Mouse (Mus musculus) limb, embryonic 15.5 days (tissue): ENCODE data around the gene Daxx. TPM values are rescaled to one million over a fixed set of nuclear protein-coding genes. Genes with fewer than 3 reads are reported as not detected.

Experiments used
- ATAC-seq: fragments of 200-750 bp; cut with Nextera tagmentation; 2 replicates; pipeline ENCODE4 v1.8.0; 2017; ENCODE audit warnings: low read depth, moderate TSS enrichment; ENCODE audit not compliant: insufficient number of reproducible peaks, low FRiP score, low TSS enrichment
- H3K27ac ChIP-seq: fragments of 300-500 bp; sonication (generic); 2 replicates; pipeline ENCODE4 v1.5.1; 2015; ENCODE audit warnings: moderate library complexity, mild to moderate bottlenecking, inconsistent platforms
- H3K27me3 ChIP-seq: fragments of 300-500 bp; sonication (generic); 2 replicates; pipeline ENCODE4 v1.6.1; 2015; ENCODE audit warnings: inconsistent platforms
- H3K36me3 ChIP-seq: fragments of 300-500 bp; sonication (generic); 2 replicates; pipeline ENCODE4 v1.6.1; 2015; ENCODE audit warnings: inconsistent platforms
- H3K4me1 ChIP-seq: fragments of 300-500 bp; sonication (generic); 2 replicates; pipeline ENCODE4 v1.6.1; 2015; ENCODE audit warnings: inconsistent platforms
- H3K4me2 ChIP-seq: fragments of 300-500 bp; sonication (generic); 2 replicates; pipeline ENCODE4 v1.6.1; 2015; ENCODE audit warnings: mild to moderate bottlenecking, inconsistent platforms
- H3K4me3 ChIP-seq: fragments of 300-500 bp; sonication (generic); 2 replicates; pipeline ENCODE4 v1.5.1; 2015; ENCODE audit warnings: mild to moderate bottlenecking, inconsistent platforms
- H3K9ac ChIP-seq: fragments of 300-500 bp; sonication (generic); 2 replicates; pipeline ENCODE4 v1.6.1; 2015; ENCODE audit warnings: inconsistent platforms
- H3K9me3 ChIP-seq: fragments of 300-500 bp; sonication (generic); 2 replicates; pipeline ENCODE4 v1.6.1; 2016; ENCODE audit warnings: inconsistent platforms
- WGBS: fragments of 180-500 bp; shearing (Covaris S2); methylation state at CpG from one replicate; pipeline ENCODE4 v1.1.7; 2015; 5-methylcytosine and 5-hydroxymethylcytosine counted together
- polyA plus RNA-seq: library from polyadenylated mRNA; unstranded; fragments of >200 nt; fragmentation: Nextera tagmentation; extraction: Ambion mirVana; gene quantifications from 2 replicates; pipeline ENCODE4 v1.2.1, GENCODE M21; 2015

Daxx gene
- polyA plus RNA-seq, 1 experiment from 2014 or later = 55.7 TPM

- no peaks in the 10 kb centered on the region for H3K9me3 ChIP-seq
- H3K4me3 ChIP-seq = peak overlapping the region; percentile 87
- no peaks in the 10 kb centered on the region for H3K27me3 ChIP-seq
- peaks cover 34% of the 10 kb centered on the region for H3K4me1 ChIP-seq
- H3K36me3 ChIP-seq = peaks cover 38% of the 10 kb centered on the region
- peak overlapping the region; percentile 97 for H3K4me2 ChIP-seq
- 61% methylated on average over 21 of the region's 21 CpGs for WGBS
- no peak for ATAC-seq
- peak overlapping the region; percentile 97; the same call in 1 of the 2 replicates for H3K27ac ChIP-seq
- H3K9ac ChIP-seq = peak overlapping the region; percentile 63
Measured at GRCm38 (mm10) chr17:33928251-33928947, 19.2 kb downstream of the Daxx start.

- Histone ChIP-seq H3K9me3 (no peaks in the 10 kb centered on the region), H3K9ac (peak within 1 kb of the TSS; percentile 76), H3K4me2 (peak within 1 kb of the TSS; percentile 97), H3K4me3 (peak within 1 kb of the TSS; percentile 87), H3K27me3 (no peaks in the 10 kb centered on the region), H3K4me1 (peaks cover 34% of the 10 kb centered on the region), H3K36me3 (peaks cover 44% of the 10 kb centered on the region), H3K27ac (peak within 1 kb of the TSS; percentile 97)
- under 1% methylated on average over 74 of the region's 80 CpGs for WGBS
- ATAC-seq = peak; percentile 64
Measured at GRCm38 (mm10) chr17:33929371-33930279, 20.4 kb downstream of the Daxx start, which contains the start of gene Rgl2. TSS of gene Rgl2 (plus strand) at chr17:33929543.

- under 1% methylated on average over 45 of the region's 45 CpGs for WGBS
- Histone ChIP-seq H3K9ac (peak overlapping the region; percentile 76), H3K27ac (peak overlapping the region; percentile 97), H3K4me1 (peaks cover 32% of the 10 kb centered on the region), H3K4me2 (peak overlapping the region; percentile 97), H3K9me3 (no peaks in the 10 kb centered on the region), H3K4me3 (peak overlapping the region; percentile 87), H3K27me3 (no peaks in the 10 kb centered on the region), H3K36me3 (peaks cover 48% of the 10 kb centered on the region)
- no peak for ATAC-seq
Measured at GRCm38 (mm10) chr17:33930280-33931158, 21.3 kb downstream of the Daxx start.

- no peaks in the 10 kb centered on the region for H3K27me3 ChIP-seq
- WGBS = 32% methylated on average over 18 of the region's 18 CpGs
- no peak for ATAC-seq
- peaks cover 32% of the 10 kb centered on the region for H3K4me1 ChIP-seq
- H3K9me3 ChIP-seq = no peaks in the 10 kb centered on the region
- peak overlapping the region; percentile 76 for H3K9ac ChIP-seq
- peak overlapping the region; percentile 97 for H3K27ac ChIP-seq
- H3K4me3 ChIP-seq = peak overlapping the region; percentile 87
- H3K4me2 ChIP-seq = peak overlapping the region; percentile 97
- peaks cover 48% of the 10 kb centered on the region for H3K36me3 ChIP-seq
Measured at GRCm38 (mm10) chr17:33931159-33931866, 22.1 kb downstream of the Daxx start.

- H3K4me1 ChIP-seq = peaks cover 32% of the 10 kb centered on the region
- H3K9ac ChIP-seq = no peak overlapping the region
- no peak for ATAC-seq
- no peak overlapping the region for H3K27ac ChIP-seq
- no peak overlapping the region for H3K4me2 ChIP-seq
- H3K4me3 ChIP-seq = no peak overlapping the region
- H3K27me3 ChIP-seq = no peaks in the 10 kb centered on the region
- H3K9me3 ChIP-seq = no peaks in the 10 kb centered on the region
- peaks cover 52% of the 10 kb centered on the region for H3K36me3 ChIP-seq
- WGBS = 92% methylated on average over 11 of the region's 11 CpGs
Measured at GRCm38 (mm10) chr17:33931947-33932346, 22.7 kb downstream of the Daxx start.

DNA sequence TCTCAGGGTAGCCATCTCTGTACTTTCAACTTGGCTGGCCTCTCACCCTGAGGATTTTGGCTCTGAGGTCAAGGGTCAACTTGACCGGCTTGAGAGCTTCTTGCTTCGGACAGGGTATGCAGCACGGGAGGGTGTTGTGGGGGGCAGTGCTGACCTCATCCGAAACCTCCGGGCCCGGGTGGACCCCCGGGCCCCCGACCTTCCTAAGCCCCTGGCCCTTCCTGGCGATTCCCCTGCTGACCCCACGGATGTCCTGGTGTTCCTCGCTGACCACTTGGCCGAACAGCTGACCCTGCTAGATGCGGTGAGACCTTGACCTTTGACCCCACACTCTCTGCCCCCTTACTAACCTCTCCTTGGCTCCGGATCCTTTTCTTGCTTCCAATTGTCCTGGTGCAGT lies 23.2 kb downstream of the Daxx start:
- H3K36me3 ChIP-seq = peaks cover 53% of the 10 kb centered on the region
- no peak overlapping the region for H3K27ac ChIP-seq
- H3K9me3 ChIP-seq = no peaks in the 10 kb centered on the region
- no peak for ATAC-seq
- peaks cover 32% of the 10 kb centered on the region for H3K4me1 ChIP-seq
- no peak overlapping the region for H3K4me3 ChIP-seq
- H3K27me3 ChIP-seq = no peaks in the 10 kb centered on the region
- no peak overlapping the region for H3K9ac ChIP-seq
- WGBS = 89% methylated on average over 14 of the region's 14 CpGs
- H3K4me2 ChIP-seq = no peak overlapping the region

DNA sequence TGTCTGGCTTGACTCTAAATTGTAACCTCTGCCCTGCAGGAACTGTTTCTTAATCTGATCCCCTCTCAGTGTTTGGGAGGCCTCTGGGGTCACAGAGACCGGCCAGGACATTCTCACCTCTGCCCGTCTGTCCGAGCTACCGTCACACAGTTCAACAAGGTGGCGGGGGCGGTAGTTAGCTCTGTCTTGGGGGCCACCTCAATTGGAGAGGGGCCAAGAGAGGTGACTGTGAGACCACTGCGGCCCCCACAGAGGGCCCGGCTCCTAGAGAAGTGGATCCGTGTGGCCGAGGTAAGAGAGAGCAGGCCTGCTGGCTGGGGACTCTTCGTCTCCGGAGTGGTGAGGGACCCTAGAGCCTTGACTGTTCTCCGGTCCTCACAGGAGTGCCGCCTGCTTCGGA lies 23.8 kb downstream of the Daxx start:
- Histone ChIP-seq H3K36me3 (peaks cover 52% of the 10 kb centered on the region), H3K9ac (no peak overlapping the region)

GRCm38 (mm10) chr17:33935422-33936055 lies 26.3 kb downstream of the Daxx start:
- WGBS = 89% methylated on average over 21 of the region's 21 CpGs

More for the DNA sequence above, 23.8 kb downstream of the Daxx start:
- ATAC-seq = no peak
- Histone ChIP-seq H3K27me3 (no peaks in the 10 kb centered on the region), H3K4me2 (no peak overlapping the region), H3K9me3 (no peaks in the 10 kb centered on the region), H3K4me3 (no peak overlapping the region), H3K27ac (no peak overlapping the region), H3K4me1 (peaks cover 30% of the 10 kb centered on the region)
- WGBS = 93% methylated on average over 15 of the region's 15 CpGs

GRCm38 (mm10) chr17:33936993-33937392 lies 27.8 kb downstream of the Daxx start:
- WGBS = 87% methylated on average over 15 of the region's 15 CpGs
- H3K36me3 ChIP-seq = peaks cover 57% of the 10 kb centered on the region
- no peaks in the 10 kb centered on the region for H3K27me3 ChIP-seq
- H3K4me2 ChIP-seq = no peak overlapping the region
- no peak for ATAC-seq
- H3K9me3 ChIP-seq = no peaks in the 10 kb centered on the region
- H3K4me1 ChIP-seq = peaks cover 25% of the 10 kb centered on the region
- H3K4me3 ChIP-seq = no peak overlapping the region
- H3K27ac ChIP-seq = no peak overlapping the region
- no peak overlapping the region for H3K9ac ChIP-seq

More at GRCm38 (mm10) chr17:33935422-33936055, 26.3 kb downstream of the Daxx start:
- Histone ChIP-seq H3K27ac (no peak overlapping the region), H3K4me1 (peaks cover 27% of the 10 kb centered on the region), H3K4me3 (no peak overlapping the region), H3K9ac (no peak overlapping the region), H3K36me3 (peaks cover 59% of the 10 kb centered on the region), H3K27me3 (no peaks in the 10 kb centered on the region), H3K9me3 (no peaks in the 10 kb centered on the region), H3K4me2 (no peak overlapping the region)
- ATAC-seq = no peak

- Histone ChIP-seq H3K36me3 (peaks cover 49% of the 10 kb centered on the region), H3K4me2 (peak overlapping the region; percentile 93; the same call in 1 of the 2 replicates)
Measured at GRCm38 (mm10) chr17:33938783-33939182, 29.6 kb downstream of the Daxx start.

More at GRCm38 (mm10) chr17:33938783-33939182, 29.6 kb downstream of the Daxx start:
- Histone ChIP-seq H3K27me3 (no peaks in the 10 kb centered on the region), H3K27ac (no peak overlapping the region), H3K4me3 (no peak overlapping the region), H3K9ac (no peak overlapping the region), H3K4me1 (peaks cover 23% of the 10 kb centered on the region), H3K9me3 (no peaks in the 10 kb centered on the region)
- no peak for ATAC-seq
- WGBS = 81% methylated on average over 11 of the region's 11 CpGs
